Mouse (Mus musculus) granulocyte monocyte progenitor cell, adult 5-6 weeks (primary cell): Measurements from ENCODE around the gene Plbd2. TPM values are rescaled to one million over a fixed set of nuclear protein-coding genes. Genes with fewer than 3 reads are reported as not detected.

ENCODE experiments used
- ATAC-seq: replicated peaks from 2 replicates; pipeline ENCODE4 v1.8.0; 2016; ENCODE audit warnings: mild to moderate bottlenecking, moderate TSS enrichment, inconsistent platforms; ENCODE audit not compliant: poor library complexity, severe bottlenecking
- total RNA-seq, 2 experiments: library from RNA; stranded (forward) in 1 of 2; stranded (reverse) in 1 of 2; fragments of 200-712, 200-1000 nt in 1 of 2; fragments of >200 nt in 1 of 2; fragmentation: Nextera tagmentation in 1 of 2; gene quantifications; 2 replicates each; pipeline ENCODE4 v1.2.3; 2014 to 2017

The Plbd2 gene
- total RNA-seq (2014; fragmentation: Nextera tagmentation), result 18.2 and 20.8 TPM in 2 replicates
- total RNA-seq (2017), result 8.9 and 9.4 TPM in 2 replicates

DNA sequence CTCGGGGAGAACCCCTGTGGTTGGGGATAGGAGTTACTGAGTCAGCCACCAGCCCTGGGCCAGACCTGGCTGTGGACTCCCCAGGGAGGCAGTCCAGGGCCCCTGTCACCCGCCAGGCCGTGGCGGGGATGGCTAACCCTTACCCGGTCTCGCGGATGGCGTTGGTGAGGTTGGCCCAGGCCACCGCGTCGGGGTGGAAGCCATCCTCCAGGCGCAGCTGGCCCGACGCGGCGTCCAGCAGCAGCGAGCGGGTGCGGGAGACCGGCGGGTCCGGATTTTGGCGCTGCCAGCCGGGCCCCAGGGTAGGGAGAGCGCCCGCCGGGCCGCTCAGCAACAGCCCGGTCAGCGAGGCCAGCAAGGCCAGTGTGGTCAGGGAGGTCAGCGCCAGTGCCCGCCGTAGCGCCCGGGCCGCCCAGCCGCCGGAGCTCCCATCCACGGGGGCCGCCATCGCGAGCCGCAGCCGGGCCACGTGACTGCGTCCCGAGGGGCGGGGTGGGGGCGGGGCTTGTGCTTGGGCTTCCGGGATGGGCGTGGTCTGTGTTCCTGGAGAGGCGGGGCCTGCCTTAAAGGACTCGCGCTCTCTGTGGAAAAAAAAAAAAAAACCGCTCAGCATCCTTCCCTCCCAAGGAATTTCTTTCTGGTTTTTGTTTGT, at the start of gene Plbd2:
Gene Plbd2, minus strand, starts transcription at position 482 of the 652 bp plus-strand sequence.
- ATAC-seq, result peak; percentile 61

DNA sequence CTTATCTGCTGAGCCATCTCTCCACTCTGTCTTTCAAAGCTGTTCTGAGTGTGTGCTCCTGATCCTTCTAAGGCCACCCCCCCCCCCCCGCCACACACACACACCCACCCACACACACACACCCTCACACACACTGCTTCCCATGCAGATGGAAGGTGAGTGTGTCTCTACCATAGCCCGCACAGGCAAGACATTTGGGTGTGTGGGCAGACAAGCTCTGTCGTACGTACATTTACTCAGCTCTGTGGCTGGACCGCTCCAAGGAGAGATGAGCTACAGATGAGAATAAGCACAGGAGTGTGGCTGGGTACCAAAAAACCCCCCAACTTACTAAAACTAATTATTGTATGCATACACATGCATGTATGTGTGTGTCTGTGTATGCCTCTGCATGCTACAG, 47.2 kb upstream of the Plbd2 start:
- no peak for ATAC-seq

DNA sequence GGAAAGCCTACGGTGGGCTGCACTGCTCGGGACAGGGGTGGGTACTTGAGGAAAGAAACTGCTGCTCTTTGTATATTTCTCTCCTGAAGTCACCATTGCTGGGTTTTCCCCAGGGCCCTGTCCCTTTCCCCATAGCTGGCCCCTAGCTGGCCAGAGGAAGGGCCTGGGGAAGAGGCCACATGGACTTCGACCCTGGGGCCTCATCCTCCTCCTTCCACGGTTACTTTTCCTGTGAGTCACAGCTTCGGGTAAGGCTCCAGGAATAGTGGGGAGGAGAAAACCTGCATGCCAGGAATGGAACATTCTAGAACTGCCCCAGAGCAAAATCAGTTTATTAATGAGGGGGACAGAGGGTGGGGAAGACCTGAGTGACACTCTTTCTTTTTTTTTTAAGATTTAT, 46.7 kb upstream of the Plbd2 start:
- no peak for ATAC-seq

DNA sequence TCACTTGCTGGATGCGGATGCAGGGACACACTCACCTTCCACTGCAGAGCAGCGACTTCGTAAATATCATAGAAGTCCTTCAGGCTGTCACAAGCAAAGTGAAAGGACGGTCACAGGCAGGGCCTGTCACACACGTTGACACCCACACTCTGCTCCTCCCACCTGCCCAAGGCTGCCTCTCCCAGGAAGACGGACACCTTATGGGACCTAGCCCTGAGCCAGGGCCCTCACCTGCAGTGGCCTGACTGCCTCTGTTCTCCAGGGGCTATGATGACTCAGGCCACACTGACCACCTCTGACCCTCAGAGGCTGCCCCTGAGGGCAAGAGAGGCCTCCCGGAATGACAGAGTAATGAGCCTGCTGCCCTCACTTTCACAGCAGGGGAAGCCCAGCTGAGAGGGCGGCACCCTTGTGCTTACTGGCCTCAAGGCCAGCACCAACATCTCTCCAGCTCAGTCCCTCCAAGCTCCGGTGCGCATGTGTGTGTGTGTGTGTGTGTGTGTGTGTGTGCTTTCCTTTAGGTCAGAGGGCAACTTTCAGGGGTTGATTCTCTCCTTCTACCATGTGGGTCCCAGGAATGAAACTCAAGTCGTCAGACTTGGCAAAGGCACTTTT, 44.9 kb upstream of the Plbd2 start:
- no peak for ATAC-seq

DNA sequence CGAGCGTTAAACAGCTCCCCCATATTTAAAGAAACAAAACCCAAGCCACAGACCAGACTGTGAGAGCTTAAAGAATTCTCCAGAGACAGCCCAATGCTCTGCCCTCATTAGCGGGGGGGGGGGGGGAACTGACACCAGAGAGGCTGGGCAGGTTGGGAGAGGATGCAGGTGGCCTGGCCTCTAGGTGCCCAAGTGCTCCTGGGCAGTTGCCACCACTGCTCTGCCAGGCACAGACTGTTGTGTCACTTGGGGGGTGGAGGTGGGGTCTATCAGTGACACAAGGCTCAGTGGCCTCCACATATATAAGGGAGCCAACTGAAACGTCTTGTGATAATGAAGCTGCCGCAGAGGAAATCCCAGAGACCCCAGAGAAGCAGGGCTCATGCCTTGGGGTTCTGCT, 33.2 kb upstream of the Plbd2 start:
- ATAC-seq, result no peak

DNA sequence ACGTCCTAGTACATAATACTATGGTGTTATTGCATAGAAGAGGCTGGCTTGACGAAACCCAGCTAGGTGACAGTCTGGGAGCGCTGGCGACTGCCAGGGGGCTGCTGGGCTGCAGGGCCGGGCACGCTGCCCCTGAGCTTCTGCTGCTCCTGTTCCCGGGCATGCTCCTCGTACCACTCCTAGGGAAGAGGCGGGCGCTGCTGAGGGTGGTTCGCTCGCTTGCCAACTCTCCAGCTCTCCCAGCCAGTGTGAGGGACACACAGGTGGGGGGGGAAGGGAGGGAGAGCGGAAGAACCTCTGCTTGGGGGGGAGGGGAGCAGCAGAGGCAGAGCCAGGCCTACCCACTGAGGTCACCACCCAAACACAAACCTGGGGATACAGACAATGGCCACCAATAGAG, 32.6 kb upstream of the Plbd2 start:
- ATAC-seq, result no peak

DNA sequence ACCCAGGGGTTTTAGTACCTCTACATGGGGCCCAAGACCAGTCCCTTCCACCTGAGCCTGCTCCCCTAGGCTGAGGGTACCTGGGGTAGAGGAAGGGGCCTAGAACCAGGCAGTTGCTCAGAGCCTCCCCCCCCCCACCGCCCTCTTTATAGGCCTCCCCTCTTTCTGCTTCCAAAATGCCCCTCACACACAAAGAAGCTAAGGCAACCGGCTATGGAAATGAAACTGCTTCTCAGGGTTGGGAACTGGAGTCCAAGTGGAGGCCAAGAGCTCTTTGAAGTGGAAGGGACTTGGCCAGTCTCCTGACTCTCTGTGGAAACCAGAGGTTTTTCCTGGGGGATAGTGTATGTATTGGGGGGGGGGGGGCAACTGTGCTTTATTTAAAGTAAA, 31.3 kb upstream of the Plbd2 start:
- no peak for ATAC-seq

DNA sequence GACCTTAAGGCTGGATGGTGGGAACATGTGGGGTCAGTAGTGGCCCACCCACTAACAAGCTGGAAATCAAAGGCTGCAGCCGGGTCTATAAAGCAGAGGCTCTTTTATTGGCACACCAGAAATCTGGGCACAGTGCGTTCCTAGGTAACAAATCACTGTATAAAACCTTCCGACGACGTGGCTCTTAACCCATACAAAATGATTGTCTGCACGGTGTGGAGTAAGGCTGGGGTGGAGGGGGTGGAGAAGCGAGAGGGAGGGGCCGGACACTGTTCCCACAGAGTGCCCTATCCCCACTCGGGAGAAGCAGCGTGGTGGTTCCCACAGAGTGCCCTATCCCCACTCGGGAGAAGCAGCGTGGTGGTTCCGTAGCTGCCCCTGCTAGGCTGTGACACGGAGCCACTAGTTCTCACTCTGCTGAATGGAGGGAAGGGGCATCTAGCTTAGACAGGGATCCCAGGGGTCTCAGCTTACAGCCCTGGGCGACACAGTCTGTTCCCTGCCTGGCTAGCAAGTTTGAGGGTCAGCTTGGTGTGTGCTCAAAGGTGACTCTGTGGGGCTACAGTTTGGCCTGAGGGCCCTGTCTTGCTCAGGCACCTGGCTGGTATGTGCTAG, 30.8 kb upstream of the Plbd2 start:
- ATAC-seq, result no peak

DNA sequence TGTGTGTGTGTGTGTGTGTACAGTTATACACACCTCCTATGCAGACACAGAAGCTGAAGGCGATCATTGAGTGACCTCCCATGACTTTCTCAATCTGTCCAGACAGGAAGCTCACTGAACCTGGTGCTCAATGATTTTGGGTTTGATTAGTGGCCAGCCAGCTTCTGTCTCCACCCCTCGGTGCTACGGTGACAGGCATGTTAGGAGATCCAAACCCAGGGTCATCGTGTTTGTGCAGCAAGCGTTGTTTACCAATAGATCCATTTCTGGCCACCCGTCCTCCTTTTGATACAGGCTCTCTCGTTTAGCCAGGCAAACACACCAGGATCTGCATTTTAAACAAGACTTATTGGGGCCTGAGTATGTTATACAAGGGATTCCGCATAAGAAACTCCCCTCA, 28.2 kb upstream of the Plbd2 start:
- ATAC-seq, result no peak

DNA sequence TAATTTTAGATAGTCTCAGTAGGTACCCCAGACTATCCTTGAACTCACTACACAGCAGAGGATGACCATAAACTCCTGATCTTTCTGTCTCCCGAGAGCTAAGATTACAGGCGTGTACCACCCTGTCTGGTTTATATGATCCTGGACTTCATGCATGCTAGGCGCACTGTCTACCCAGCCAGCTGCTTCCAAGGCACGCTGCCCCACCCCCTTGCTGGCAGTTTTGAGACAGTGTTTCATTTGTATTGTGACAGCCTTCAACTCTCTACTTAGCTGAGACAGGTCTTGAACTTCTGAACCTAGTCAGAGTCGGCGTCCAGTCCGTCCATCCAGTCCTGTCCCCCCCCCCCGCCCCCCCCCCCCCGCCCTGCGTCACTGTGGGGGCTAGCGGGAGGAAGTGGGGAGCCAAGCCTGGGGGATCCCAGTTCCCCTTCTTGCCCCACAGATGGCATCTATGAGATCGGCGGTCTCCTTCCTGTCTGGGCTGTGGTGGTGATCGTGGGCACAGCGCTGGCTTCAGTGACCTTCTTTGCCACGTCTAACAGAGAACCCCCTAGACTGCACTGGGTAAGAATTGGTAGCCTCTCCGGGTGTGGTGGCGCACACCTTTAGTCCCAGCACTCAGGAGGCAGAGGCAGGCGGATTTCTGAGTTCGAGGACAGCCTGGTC, 24.0 kb upstream of the Plbd2 start:
- ATAC-seq, result peak; percentile 92

DNA sequence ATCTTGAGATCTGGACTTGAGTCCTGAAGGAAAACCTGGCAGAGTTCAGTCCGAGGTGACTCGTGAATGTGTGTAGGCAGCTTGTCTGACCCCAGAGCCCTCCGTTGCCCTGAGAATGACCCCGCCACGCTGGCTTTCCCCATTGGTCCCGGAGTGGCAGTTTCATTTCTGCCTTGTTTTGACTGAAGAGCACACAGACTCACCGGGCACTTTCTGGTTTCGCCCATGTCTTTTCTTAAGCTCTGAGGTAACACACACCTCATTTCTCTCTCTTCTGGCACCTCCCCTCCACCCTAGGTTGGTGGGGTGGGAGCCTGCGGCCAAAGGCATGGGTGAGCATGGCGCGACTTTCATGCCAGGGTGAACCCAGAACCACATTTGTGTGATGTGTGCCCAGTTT, 22.9 kb upstream of the Plbd2 start:
- ATAC-seq, result peak; percentile 49

DNA sequence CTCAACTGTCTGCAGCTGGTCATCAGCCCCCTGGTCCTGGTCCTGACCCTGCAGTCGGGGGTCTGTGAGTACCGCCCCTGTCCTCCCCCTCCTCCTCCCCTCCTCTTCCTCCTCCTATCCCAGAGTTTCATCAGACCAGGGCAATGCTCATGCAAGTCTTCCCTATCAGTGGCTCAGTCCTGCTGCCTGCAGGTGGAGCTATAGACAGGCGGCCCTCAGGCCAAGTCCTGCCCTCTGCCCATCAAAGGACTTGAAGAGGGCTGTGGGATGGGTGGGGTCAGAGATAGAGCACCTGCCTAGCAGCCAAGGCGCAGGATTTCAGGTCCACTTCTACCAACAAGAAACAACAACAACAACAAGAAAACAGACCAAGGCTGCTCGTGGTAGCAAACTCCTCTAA, 22.3 kb upstream of the Plbd2 start:
- no peak for ATAC-seq

DNA sequence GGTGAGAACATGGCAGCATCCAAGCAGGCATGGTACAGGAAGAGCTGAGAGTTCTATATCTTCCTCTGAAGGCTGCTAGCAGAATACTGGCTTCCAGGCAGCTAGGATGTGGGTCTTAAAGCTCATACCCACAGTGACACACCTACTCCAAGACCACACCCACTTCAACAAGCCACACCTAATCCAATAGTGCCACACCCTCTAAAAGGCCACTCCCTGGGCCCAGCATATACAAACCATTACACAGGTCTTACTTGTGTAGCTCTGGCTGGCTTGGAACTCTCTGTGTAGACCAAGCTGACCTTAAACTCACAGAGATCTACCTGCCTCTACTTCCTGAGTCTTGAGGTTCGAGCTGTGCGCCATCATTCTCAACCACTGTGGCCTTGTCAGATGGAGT, 21.3 kb upstream of the Plbd2 start:
- ATAC-seq, result no peak

DNA sequence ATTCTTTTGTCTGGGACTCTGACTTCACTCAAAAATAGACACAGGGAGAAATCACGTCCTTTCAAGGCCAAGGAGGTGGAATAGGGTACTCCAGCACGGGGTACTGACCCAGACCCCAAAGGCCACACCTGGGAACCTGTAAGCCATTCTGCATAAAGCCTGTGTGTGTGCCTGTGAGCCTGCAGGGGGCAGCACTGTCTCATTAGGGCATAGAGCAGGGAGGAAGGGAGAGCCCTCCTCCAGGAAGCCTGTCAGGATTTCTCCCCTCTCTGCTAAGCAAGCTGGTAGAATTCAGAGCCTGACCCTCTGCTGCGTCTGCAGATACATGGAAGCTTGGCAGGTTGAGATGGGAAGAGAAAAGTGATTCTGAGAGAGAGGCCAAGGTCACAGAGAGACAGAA, 19.2 kb upstream of the Plbd2 start:
- ATAC-seq, result no peak; the same call in 1 of the 2 replicates

DNA sequence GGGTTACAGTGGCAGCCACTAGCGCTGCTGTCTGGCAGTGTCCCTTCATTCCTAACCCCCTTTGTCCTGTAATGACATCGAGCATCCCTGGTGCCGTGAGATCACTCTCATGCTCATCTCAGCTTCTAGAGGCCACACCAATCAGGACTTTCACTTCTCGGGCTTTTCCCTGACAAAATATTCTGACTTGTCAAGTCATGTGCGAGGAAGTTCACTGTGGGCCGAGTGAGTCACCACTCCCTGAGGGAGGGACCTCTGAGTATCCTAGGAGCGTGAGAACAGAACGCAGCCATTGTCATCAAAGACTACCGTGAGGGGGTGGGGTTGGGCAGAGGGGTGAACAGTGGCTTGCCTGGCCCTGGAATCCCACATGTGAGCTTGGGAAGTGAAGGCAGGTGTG, 14.1 kb upstream of the Plbd2 start:
- ATAC-seq, result peak; percentile 44

DNA sequence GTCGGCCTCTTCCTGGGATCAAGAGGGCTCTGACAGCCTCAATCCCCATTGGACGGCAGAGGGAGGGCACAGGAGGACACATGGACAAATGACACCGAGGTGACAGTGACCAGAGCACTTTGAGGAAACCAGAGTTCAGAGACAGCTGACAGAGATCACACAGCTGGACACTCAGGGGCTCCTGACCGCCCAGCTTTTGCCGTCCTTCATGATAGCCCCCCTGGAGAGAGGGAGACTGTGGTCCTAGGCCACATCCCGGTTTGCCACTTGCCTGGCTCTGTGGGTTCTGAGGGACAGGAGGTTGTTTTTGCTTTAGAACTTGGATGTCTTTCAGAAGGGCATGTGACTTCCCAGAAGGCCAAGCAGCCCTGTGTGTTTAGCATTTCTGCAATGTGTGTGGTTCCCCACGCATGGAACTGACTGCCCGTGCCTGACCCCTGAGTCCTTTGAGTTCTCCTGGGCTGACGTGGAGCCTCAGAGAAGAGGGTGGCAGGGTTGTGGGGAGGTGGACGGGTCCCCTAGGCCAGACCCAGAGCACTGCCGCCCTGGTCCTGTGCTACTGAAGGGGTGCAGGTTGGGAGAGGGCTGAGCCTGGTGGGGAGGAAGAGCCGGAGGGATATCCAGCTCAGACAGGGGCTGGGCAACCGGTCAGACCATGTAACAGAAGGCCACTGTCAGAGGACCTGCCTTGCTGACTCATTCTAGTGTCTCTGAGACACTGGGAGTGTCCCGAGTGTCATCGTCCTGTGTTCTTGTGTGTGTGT, 13.0 kb upstream of the Plbd2 start:
- no peak for ATAC-seq

DNA sequence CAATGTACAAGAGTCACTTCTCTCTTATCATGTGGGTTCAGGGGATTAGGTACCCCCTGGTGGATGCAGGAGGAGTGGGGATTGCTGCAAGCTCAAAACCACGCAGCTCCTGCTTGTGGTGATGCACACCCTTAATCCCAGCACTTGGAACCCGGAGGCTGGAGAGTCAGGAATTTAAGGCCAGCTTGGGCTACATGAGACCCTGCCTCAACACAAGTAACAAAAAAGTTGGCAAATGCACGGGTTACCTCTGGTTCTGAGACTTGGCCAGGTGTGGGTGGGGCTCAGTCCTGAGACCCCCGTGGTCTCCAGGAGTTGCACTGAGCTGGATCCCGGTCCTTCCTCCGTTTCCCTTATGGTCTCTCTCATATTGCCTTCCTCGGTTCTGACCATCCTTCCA, 12.0 kb upstream of the Plbd2 start:
- ATAC-seq, result no peak

DNA sequence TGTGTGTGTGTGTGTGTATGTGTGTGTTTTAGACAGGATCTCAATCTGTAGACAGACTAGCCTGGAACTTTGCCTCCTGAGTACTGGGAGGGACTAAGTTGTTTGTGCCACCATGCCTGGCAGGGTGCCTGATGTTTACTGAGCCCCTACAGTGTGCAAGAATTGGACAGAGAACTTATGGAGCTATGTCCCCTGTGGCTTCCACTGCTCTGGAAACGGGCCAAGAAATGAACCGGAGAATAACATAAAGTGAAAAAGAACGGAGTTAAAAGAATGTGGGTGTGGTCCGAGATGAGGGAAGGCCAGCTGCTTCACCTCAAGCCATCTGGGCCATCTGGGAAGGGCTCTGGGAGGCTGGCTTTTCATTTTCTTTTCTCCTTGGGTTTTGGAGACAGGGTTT, 11.3 kb upstream of the Plbd2 start:
- no peak for ATAC-seq

DNA sequence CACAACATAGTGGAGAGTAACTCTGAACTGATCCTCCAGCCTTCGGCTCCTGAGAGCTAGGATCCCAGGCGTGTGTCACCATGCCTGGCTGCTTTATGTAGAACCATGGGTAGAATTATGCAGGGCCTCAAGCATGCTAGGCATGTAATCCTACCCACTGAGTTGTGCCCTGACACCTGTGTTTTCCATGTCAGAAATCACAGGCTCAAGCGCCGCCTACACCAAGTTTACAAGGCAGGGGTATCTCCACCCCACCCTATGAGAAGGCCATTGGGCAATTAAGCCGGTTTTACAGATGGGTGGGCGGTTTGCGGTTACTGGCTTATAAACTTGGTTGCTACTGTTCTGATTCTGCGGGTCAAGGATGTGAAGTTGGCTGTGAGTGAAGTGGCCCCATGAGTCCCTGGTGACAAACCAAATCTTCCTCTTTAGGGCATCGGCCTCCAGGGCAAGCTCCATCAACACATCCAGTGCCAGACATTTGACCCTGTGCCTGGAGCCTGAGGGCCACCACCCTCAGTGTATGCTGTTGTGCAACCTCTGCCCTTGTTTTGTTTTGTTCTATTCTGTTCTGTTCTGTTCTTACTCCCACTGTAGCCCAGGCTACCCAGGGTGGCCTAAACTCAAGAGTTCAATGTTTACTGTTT, 10.7 kb upstream of the Plbd2 start:
- peak; percentile 13 for ATAC-seq

DNA sequence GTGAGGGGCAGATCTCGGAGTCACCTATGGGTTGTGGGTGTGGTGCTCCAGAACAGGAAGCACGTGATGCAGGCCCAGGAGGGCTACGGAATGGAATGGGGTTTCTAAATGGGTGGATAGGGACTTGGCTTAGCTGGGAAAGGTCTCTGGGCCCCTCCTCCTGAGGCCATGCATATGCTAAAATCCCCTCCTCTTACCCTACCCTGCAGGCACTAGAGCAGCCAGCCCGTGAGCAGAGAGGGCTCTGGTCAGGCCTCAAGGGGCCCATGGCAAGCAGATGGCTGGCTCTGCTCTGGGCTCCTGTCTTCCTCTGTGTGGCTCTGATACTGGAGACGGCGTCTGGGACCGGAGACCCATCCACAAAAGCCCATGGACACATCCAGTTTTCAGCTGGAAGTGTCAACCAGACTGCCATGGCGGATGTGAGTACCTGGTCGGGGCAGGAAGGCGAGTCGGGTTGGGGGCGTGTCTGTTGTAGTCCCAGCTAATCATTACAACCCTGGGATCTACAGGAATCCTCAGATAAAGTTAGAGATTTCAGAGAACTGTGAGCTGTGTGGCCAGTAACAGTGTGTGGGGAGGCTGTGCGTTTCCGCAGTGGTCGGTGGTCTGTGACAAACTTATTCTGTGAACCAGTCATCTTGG, 9.6 kb upstream of the Plbd2 start:
- ATAC-seq, result no peak
